Mouse (Mus musculus) WW6 (cell line): Measurements from ENCODE around the gene Hoxa3.

ENCODE experiments used
- DNase-seq: peaks from one replicate; pipeline ENCODE4 v3.0.0-alpha.2; 2013; ENCODE audit warnings: low read depth, low spot score

Gene Hoxa3

GRCm38 (mm10) chr6:52205221-52205620 is 7.9 kb downstream of the Hoxa3 start:
- DNase-seq = no peak

- no peak for DNase-seq
These were observed 8.9 kb downstream of the Hoxa3 start, which contains the start of gene Hoxa5 for GRCm38 (mm10) chr6:52204050-52204752. TSS of gene Hoxa5 (minus strand) at chr6:52204587.

- DNase-seq = no peak
These were observed 9.6 kb downstream of the Hoxa3 start for GRCm38 (mm10) chr6:52203371-52204049.

GRCm38 (mm10) chr6:52203121-52203370 is 10.1 kb downstream of the Hoxa3 start:
- no peak for DNase-seq

- DNase-seq = no peak
These were observed 10.6 kb downstream of the Hoxa3 start for GRCm38 (mm10) chr6:52202362-52203120.

GRCm38 (mm10) chr6:52201269-52201668 is 11.9 kb downstream of the Hoxa3 start:
- DNase-seq = no peak

GRCm38 (mm10) chr6:52200751-52201250 is 12.3 kb downstream of the Hoxa3 start:
- no peak for DNase-seq

GRCm38 (mm10) chr6:52200073-52200750 is 12.9 kb downstream of the Hoxa3 start:
- DNase-seq = no peak

- DNase-seq = no peak
These were observed 15.9 kb downstream of the Hoxa3 start for GRCm38 (mm10) chr6:52197271-52197670.

- no peak for DNase-seq
These were observed 16.3 kb downstream of the Hoxa3 start for GRCm38 (mm10) chr6:52196811-52197210.

- no peak for DNase-seq
These were observed 18.4 kb downstream of the Hoxa3 start for GRCm38 (mm10) chr6:52194690-52195089.

- no peak for DNase-seq
These were observed 21.1 kb downstream of the Hoxa3 start for GRCm38 (mm10) chr6:52191860-52192550.

GRCm38 (mm10) chr6:52190906-52191810 is 22.0 kb downstream of the Hoxa3 start, which contains the start of gene Hoxa4:
TSS of gene Hoxa4 (minus strand) at chr6:52191753.
- DNase-seq = no peak

- DNase-seq = no peak
These were observed 22.7 kb downstream of the Hoxa3 start for GRCm38 (mm10) chr6:52190410-52190809.

GRCm38 (mm10) chr6:52189909-52190308 is 23.2 kb downstream of the Hoxa3 start:
- DNase-seq = no peak

GRCm38 (mm10) chr6:52189172-52189591 is 24.0 kb downstream of the Hoxa3 start:
- no peak for DNase-seq

GRCm38 (mm10) chr6:52186500-52186899 is 26.6 kb downstream of the Hoxa3 start:
- DNase-seq = no peak

- no peak for DNase-seq
These were observed 27.3 kb downstream of the Hoxa3 start for GRCm38 (mm10) chr6:52185834-52186233.

- DNase-seq = no peak
These were observed 27.9 kb downstream of the Hoxa3 start for GRCm38 (mm10) chr6:52185222-52185621.

GRCm38 (mm10) chr6:52184668-52185067 is 28.5 kb downstream of the Hoxa3 start:
- no peak for DNase-seq
